Comparison of ENCODE assay signal across 17 mouse cellular contexts in the genomic region with DNA sequence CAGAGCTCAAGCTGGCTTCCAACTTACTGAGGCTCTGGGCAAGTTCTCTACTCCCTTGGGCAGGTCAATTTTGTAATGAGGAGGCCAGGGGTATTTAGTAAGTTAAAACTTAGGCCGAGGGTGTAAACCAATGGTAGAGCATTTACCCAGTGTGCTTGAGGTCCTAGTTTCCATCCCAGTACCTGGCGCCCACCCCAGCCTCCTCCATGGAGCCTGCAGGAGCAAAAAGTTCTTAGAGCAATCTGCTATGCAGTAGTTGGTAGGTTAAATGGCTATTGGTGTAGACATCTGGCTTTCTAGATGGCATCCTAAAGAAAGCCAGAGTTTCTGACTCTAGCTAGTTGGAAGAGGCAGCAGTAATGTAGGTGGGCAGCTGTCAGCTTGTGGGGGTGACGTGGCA. TPM values are rescaled to one million over a fixed set of nuclear protein-coding genes. Genes with fewer than 3 reads are reported as not detected.
"Had no signal": no experiment of that assay in that cellular context is flagged by ENCODE, and none has a peak within 500 bp of the region (broad histone marks: within the 10 kb centered on the region; RNA-seq: fewer than 3 reads in every experiment).

No protein-coding gene starts in this region.

- H3K36me3 ChIP-seq: lung, embryonic 15.5 days; neural tube, embryonic 15.5 days had no signal

- H3K9me3 ChIP-seq: limb, embryonic 15.5 days; liver, embryonic 15.5 days; lung, embryonic 15.5 days; midbrain, embryonic 13.5 days; neural tube, embryonic 15.5 days had no signal

- H3K4me3 ChIP-seq: limb, embryonic 15.5 days; liver, embryonic 15.5 days; lung, embryonic 15.5 days; midbrain, embryonic 13.5 days; neural tube, embryonic 15.5 days had no signal

- ATAC-seq: intestine, postnatal 0 days; midbrain, embryonic 13.5 days had no signal

- H3K4me1 ChIP-seq: lung, embryonic 15.5 days; midbrain, embryonic 13.5 days had no signal

- H3K9ac ChIP-seq: limb, embryonic 15.5 days; liver, embryonic 15.5 days; lung, embryonic 15.5 days; midbrain, embryonic 13.5 days; neural tube, embryonic 15.5 days had no signal

- H3K4me2 ChIP-seq: limb, embryonic 15.5 days; liver, embryonic 15.5 days; lung, embryonic 15.5 days; midbrain, embryonic 13.5 days; neural tube, embryonic 15.5 days had no signal

- H3K27ac ChIP-seq: limb, embryonic 15.5 days; liver, embryonic 15.5 days; lung, embryonic 15.5 days; macrophage; midbrain, embryonic 13.5 days; neural tube, embryonic 15.5 days had no signal

- DNase-seq: kidney, adult 8-10 months; kidney, postnatal 25 days; lung, postnatal 14 days; right cerebral cortex, postnatal 4 days; spleen, adult 18-20 months had no signal

- H3K27me3 ChIP-seq: limb, embryonic 15.5 days; liver, embryonic 15.5 days; lung, embryonic 15.5 days; midbrain, embryonic 13.5 days; neural tube, embryonic 15.5 days had no signal

RNA-seq across cellular contexts. Expression of gene Gpr18, which starts 33.9 kb away (rescaled TPM):
- total RNA-seq: layer of hippocampus, postnatal 25 days; left cerebral cortex, adult 8-10 months; left cerebral cortex, postnatal 25 days; midbrain, postnatal 0 days had no signal
- polyA plus RNA-seq: kidney, embryonic 16.5 days; neural tube, embryonic 15.5 days had no signal
